Mouse (Mus musculus) 416B (cell line): ENCODE data around the gene Mum1l1.
A peak's percentile ranks its signal among the peaks of the same experiment; 100 is the strongest.
"Not testable (repeated sequence)": the region's sequence is repeated elsewhere in the genome, so short reads cannot be mapped to it uniquely, and the experiment has no call there.

Source experiments
- DNase-seq: peaks from one replicate; pipeline ENCODE4 v3.0.0; 2011; ENCODE audit warnings: low read depth

Mum1l1 gene

GRCm38 (mm10) chrX:139209829-139210225 lies at the start of gene Mum1l1:
Gene Mum1l1 (plus strand): TSS chrX:139210042.
- DNase-seq: no peak

- DNase-seq: no peak
Measured at GRCm38 (mm10) chrX:139178928-139179327, 30.9 kb upstream of the Mum1l1 start, which contains the start of gene 4933428M09Rik. Gene 4933428M09Rik (plus strand): TSS chrX:139179228.

- DNase-seq: not testable (repeated sequence)
Measured at GRCm38 (mm10) chrX:139191506-139191905, 18.3 kb upstream of the Mum1l1 start.

- DNase-seq: no peak
Measured at GRCm38 (mm10) chrX:139194572-139195279, 15.1 kb upstream of the Mum1l1 start.

- not testable (repeated sequence) for DNase-seq
Measured at GRCm38 (mm10) chrX:139209191-139209828, 532 bp upstream of the Mum1l1 start.

GRCm38 (mm10) chrX:139214765-139215164 lies 4.9 kb downstream of the Mum1l1 start:
- no peak for DNase-seq

- no peak for DNase-seq
Measured at GRCm38 (mm10) chrX:139216409-139216808, 6.6 kb downstream of the Mum1l1 start.

- no peak for DNase-seq
Measured at GRCm38 (mm10) chrX:139216991-139217593, 7.2 kb downstream of the Mum1l1 start.

- no peak for DNase-seq
Measured at GRCm38 (mm10) chrX:139217776-139218175, 7.9 kb downstream of the Mum1l1 start.

GRCm38 (mm10) chrX:139219017-139219416 lies 9.2 kb downstream of the Mum1l1 start:
- DNase-seq: peak; percentile 50

- no peak for DNase-seq
Measured at GRCm38 (mm10) chrX:139220830-139221229, 11.0 kb downstream of the Mum1l1 start.

GRCm38 (mm10) chrX:139221893-139222292 lies 12.1 kb downstream of the Mum1l1 start:
- peak; percentile 23 for DNase-seq

- no peak for DNase-seq
Measured at GRCm38 (mm10) chrX:139231143-139231542, 21.3 kb downstream of the Mum1l1 start.

- DNase-seq: peak; percentile 34
Measured at GRCm38 (mm10) chrX:139247294-139247693, 37.5 kb downstream of the Mum1l1 start.

GRCm38 (mm10) chrX:139257072-139257471 lies 47.2 kb downstream of the Mum1l1 start:
- no peak for DNase-seq

- DNase-seq: no peak
Measured at GRCm38 (mm10) chrX:139281966-139282365, 72.1 kb downstream of the Mum1l1 start.
